Mouse (Mus musculus) lung, postnatal 10 days (tissue): ENCODE measurements at regions not wholly inside any gene's neighbourhood (a gene's known extent, or its start where the extent isn't known, plus 50 kb on each side); places are given as distances from the start of the nearest gene placed in this dataset.

ENCODE experiments used
- DNase-seq: peaks from one replicate; pipeline ENCODE4 v3.0.0; 2021

DNA sequence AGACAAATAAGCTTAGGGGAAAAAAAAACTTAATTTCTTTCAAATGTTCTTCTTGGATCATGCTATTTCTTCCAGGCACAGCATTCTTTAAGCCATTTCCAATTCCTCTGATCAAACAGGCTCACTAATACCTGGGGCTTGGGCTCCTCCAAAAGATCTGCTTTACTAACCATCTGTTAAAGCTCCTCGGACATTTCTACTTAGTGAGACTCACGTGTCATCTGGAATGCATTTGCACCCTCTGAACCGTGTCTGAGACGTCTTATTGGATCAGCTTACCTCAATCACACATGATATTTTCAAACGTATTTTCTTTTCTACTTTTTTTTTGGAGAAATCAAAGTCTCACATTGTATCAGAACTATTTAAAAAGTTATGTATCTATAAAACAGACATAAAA is 132.4 kb downstream of the Npr3 start:
- DNase-seq, result no peak

DNA sequence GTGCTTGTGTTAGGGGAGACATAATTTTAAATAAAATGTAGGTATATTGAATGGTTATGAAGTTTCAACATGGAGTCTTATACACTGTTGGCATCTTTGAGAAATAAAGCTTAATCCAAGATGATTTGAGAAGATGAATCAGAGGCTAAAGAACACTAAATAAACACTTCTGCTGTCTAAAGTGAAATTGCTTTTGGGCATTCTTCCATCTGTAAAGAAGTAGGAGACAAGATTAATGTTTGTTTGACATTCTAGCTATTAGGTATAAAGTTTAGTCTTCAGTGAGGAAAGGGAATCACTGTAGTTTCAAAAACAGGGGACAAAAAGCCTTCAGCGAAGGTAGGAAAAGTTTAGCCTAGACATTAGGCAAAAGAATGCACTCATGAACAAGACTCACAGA is 136.5 kb downstream of the Npr3 start:
- no peak for DNase-seq

DNA sequence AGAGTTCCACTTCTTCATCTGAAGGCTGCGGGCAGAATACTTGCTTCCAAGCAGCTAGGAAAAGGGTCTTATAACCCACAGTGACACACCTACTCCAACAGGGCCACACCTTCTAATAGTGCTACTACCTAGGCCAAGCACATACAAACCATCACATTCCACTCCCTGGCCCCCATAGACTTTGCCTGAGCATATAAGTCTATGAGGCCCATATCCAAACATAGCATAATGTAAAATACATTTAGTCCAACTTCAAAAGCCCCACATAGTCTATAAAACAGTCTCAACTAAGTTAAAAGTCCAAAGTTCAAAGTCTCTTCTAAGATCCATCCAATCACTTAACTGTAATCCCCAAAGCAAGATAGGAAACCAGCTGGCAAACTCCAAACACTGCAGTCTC is 149.1 kb downstream of the Npr3 start:
- no peak for DNase-seq

DNA sequence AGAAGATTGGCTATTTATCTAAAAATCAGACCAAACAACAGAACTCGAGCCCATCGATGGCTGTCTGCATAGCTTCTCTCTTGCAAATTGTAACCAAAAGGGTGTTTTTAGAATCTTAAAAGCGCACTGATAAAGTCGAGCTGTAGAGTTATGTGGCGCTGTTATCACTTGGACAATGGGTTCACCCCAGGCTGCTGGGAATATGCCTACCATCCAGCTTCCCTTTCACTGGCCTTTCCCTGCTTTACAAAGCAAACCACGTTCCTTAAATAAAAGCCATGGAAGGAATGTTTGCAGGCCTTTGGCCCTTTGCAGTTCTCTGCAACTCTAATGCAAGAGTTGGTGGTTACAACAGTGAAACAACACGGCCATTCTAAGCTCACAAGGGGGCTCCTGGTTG is 150.3 kb downstream of the Npr3 start:
- DNase-seq, result no peak

DNA sequence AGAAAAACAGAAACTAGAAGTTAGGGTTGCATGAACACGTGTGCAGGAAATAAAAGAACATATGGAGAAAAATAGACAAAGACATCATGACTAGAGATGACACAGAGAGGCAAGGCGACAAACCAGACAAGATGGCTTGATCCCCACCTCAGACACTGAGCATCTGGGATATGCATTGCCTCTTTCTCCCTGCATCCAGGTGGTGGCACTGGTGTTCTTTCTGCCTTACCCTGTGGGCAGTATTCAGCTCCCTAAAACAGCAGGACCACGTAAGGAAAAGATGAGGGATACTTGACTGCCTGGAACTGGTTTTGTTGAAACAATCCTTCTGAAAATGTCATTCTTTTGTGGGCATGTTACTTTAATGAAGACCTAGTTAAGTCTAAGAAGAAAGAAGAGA is 153.9 kb downstream of the Npr3 start:
- peak; percentile 82 for DNase-seq

DNA sequence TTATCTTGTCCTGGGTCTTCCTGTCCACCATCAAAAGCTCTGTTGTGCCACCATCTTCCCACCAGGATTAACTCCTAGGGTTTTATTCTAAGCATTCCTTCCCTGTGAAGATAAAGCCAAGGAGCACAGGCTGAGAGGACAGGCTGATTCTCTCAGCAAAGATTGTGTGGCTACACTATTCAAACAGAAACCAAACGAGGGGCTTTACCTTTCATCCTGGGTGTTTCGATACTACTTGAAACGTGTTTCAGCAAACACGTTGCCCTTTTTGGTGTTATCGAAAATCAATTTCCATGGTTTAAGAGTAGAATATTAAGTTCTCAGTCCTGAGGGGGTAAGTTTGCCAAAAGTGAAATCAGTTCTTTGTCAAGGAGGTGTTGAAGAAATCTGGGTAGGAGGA is 156.2 kb downstream of the Npr3 start:
- DNase-seq, result no peak

DNA sequence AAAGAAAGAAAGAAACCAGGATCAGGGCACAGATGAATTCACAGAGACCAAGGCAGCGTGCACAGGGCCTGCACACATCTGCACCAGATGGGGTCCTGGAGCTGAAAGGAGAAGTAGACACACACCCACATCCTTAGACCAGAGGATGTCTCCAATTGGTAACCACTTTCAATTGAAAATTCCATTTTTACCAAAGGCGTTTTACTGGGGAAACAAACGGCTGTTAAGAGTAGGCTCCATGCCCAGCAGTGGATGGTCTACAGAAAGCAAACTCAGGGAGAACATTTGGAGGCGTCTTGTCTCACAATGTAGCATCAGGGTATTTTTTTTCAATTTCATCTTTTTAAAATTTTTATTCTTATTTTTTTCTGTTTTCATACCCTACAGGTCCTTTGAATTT is 157.6 kb downstream of the Npr3 start:
- no peak for DNase-seq

DNA sequence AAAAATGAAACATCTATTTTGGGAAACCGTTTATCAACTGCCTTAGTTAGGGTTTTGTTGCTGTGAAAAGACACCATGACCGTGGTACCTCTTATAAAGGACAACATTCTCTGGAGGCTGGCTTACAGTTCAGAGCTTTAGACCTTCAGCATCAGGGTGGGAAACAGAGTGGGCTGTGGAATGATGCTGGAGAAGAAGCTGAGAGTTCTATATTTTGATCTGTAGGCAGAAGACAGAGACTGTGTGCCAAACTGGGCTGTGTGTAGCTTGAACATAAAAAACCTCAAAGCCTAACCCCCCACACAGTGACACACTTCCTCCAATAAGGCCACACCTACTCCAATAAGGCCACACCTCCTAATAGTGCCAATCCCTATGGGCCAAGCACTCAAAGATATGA is 158.8 kb downstream of the Npr3 start:
- DNase-seq, result no peak

DNA sequence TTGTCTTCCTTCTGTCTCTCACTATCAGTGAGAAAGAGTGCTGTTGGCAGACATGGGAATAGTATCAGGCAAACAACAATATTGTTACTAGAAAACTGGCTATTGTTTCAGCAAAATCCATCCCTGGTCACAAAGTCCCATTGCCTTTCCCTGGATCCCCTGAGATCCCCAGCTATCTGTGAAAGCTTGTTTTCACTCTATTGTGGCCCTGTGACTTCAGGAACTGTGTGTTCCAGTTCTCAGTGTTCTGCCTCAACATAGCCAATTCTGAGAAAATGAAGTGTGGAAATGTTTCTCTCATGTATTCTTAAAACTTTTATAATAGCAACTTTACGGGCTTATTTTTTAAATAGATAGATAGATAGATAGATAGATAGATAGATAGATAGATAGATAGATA is 160.3 kb downstream of the Npr3 start:
- DNase-seq, result no peak

DNA sequence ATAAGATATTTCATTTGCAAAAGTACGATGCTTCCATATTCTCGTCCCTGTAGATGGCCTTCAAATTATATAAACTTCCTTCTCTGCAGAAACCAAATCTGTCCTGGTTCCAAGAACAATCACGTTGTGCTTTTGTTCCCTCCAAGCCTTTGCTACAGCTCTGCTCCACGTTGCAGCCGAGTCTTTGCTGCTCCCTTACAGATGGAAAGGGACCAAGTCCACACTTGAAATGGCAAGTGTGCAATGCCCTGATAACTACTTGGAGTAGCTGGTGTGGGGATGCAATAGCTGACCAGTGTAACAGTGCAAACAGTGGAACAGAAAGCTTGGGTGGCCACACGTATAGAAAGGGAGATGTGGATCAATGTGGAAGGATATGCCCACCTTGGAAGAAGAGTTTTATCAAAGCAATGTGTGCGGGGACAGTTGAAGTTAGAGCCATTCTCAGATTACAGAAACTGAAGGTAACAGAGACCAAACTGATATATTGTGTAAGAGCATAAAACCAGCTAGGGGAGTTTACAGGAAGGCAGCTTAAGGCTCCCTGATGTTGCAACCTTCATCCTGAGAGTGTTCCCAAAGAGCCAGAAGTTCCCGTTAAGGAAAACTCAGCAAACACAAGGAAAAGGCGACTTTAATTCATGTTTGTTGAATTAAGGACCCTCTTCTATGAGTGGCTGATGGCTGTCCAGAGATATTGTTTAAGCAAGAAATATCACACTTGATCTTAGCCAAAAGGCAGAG is 161.3 kb downstream of the Npr3 start:
- DNase-seq, result peak; percentile 40

DNA sequence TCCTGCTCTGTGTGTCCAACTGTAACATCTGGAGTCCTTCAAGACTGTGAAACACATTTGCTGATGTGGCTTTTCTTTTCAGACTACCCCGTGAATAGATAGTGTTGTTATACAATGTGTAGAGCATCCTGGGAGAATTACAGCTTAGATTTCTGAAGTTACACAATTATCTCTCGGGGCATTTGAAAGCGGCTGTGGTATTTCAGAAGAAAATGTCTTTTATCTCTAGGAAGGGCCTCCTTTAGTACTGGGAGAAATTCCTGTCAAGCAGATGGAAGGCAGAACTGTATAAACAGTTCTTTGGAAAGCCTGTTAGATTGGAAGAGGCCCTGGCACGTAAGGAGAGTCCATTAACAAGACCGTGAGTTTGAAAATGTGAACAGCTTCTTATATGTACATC is 162.2 kb downstream of the Npr3 start:
- DNase-seq, result peak; percentile 15

DNA sequence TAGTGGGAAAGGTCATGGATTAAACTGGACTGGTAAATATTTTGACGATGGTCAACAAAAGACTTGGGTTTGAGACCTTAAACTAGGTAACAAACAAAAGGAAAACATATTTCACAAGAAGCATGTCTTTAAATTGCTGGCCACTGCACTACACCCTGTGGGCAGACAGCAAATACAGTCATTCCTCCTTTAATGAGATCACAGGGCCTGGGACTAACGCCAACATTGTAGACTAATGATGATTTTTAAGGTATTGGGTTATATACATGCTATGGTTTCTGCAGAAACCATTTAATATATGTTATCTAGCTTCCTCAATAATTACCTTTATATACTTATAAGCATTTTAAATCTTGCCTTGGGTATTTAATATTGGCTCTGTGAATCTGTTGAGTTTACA is 162.8 kb downstream of the Npr3 start:
- DNase-seq, result no peak

DNA sequence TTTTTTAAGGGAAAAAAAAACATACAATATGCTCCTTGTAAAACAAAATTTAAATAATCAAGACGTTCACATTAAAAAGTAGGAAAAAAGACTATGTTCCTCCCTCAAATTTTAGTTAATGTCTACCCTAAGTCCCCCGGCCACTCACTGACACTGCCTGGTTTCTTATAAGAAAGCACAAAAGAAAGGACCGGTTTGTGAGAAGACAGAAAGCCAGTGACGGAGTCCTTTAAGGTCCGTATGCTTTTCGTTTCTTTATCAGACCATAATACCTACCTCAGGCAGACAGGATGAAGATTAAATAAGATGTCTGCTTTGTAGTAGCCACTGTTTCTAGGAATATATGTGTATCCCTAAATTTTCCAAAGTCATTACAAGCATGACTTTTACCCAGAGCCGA is 164.3 kb downstream of the Npr3 start:
- no peak for DNase-seq

DNA sequence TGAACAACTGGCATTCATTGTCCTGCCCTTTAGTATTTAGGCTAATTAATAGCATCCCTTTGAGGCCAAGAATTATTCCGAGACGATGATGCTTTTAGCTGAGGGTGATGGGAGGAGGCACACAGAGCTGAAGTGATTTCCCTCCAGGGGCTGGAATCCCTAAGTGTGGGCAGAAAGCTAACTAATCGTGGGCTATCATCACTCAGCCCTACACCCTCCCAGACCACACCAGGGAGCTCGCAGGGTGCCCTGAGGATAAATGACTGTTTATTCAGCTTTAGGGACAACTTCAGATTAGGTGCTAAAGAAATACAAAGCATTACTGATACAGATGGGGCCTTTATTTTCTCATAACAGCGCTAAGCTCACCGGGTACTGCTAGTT is 164.7 kb downstream of the Npr3 start:
- peak; percentile 37 for DNase-seq

DNA sequence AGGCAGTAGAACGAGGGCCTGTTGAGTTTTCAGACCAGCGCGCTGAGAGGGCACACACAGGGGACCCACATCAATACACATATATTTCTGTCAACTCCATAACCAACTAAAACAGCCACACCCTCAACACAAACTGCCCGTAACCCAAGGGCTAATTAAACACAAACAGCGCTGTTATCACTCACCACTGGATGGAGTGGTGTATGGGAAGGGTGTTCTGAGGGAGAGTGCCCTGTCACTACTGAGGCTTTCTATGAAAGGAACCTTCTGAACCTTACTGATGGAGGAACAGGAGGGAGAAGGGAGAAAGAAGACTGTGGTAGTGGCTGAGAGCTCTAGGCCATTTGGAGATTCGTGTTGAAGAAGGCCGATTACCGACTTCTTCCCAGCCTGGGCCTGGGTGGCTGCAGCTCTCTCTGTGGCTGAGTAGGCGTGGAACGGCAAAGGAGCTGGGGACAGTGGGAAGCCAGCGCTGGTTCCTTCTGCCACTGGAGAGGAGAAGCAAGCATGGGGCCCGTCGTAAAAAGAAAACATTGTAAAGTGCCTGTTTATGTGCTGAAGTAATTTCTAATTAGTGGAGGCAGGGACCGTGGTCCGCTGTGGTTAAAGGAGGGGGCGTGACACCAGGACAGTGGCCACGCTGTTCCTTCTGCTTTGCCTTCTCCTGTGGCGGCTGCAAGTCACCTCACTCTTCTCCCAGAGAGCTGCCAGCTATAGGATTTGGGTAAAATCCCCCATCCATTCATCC is 165.3 kb downstream of the Npr3 start:
- DNase-seq, result no peak

DNA sequence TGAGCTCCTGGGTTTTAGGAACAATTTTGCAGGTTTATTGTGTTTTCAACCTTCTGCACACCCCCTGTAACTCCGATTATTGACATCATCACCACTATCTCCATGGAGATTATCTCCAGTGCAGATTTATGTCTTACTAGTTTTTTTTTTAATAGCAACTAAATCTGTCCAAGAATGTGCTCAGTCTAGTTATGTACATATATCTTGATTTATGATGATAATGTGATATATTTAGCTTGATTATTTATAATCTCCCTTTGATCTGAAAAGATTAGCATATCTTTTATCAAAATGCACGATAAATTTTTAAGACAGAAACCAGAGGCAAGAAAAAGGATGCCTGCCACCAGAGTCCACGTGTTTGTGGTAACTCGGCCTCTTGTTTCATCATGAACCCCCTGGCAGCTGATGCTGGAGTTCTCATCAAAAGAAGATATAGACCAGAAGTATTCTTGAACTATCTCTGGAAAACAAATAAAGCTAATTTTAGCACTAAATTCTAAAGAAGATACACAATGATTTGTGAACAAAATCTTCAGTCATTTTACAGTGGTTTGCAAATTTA is 169.6 kb downstream of the Npr3 start:
- no peak for DNase-seq

DNA sequence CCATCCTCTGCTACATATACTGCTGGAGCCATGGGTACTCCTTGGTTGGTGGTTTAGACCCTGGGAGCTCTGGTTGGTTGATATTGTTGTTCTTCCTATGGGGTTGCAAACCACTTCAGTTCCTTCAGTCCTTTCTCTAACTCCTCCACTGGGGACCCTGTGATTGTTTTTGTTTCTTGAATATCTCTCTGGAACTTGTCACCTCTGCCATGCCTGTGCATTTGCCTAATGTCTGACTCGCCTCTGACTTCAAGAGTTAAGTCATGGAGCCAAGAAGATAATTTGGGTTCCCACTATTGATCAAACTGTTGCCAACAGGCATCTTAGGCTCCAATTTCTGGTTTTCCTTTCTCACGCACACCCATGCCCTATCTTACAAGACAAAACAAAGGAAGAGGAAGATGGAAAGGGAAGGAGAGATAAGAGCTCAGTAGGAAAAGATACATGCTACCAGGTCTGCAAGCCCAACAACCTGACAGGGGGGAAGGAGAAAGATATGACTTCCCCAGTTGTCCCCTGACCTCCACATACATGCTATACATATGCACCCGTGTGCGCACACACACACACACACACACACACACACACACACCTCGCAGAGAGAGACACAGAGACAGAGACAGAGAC is 172.3 kb downstream of the Npr3 start:
- no peak for DNase-seq

DNA sequence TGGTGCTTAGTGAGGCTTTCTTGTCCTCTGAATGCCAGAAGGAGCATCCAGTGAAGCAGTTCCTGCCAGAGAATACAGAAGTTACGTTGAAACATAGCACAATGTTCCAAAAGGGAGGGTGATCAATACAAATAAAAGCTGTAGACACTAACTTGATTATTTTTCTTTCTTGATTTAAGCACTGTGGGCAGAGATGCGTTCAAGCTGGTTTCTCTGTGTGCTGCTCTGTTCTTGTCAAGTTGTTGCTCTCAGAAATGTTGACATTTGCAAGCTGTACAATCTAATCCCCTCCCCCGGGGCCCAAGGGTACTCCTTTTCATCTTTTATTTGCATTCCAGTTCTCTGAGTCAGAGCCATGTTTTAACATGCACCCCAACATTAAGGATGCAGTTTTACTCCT is 177.7 kb downstream of the Npr3 start:
- peak; percentile 58 for DNase-seq

DNA sequence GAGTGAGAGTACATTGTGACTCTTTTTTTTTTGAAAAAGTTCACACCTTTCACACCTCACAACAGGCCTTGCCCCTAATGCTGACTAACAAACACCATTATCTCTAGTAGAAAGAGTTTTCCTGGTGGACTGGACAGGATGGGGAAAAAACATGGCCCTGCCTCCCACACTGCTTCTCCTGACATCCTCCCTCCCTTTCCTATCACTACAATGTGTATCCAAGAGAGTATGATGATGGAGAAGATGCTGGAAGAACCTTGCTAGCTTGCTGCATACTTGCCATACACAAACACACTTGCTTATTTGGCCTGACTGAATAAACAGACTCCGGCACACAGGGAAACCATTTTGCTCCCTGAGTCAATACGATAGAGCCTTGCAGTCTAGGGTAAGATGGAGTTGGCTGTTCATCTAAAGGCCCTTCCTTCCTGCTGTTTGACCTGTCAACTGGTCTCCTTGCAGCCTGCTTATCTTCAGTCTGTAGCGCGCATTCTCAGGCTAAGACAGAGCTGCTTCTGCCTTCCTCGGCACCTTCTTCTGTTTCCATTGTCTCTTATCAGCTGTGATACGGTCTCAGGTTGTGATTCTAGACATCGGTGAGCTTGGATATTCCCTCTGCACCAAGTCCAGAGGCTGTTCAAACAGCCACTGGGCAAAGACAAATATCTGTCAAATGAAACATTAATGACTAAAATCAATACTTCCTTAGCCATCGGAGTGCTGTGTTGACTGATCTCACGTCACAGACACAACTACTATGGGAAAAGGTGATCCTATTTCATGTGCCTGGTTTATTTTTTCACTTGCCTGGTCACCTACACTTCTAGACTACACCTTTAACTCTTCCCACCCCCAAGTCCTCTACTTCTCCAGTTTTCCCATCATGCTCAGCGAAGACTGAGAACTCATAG is 181.2 kb downstream of the Npr3 start:
- no peak for DNase-seq

DNA sequence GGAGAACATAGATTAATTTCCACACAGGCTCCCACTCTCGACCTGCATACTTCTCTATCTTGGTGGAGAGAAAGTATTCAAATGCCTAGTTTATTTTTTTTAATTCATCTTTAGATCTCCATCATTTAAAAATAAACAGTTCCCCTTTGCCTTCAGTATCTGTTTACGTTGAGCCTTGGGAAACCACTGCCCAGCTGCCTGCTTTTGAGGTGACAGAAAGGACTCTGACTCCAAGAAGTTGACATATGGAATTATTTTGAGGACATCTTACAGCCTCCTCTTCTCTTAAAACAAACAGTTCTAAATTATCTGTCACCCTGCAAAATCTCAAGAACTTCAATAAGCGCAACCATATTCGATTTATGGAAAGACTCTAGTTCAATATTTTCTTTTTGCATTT is 186.4 kb downstream of the Npr3 start:
- no peak for DNase-seq

DNA sequence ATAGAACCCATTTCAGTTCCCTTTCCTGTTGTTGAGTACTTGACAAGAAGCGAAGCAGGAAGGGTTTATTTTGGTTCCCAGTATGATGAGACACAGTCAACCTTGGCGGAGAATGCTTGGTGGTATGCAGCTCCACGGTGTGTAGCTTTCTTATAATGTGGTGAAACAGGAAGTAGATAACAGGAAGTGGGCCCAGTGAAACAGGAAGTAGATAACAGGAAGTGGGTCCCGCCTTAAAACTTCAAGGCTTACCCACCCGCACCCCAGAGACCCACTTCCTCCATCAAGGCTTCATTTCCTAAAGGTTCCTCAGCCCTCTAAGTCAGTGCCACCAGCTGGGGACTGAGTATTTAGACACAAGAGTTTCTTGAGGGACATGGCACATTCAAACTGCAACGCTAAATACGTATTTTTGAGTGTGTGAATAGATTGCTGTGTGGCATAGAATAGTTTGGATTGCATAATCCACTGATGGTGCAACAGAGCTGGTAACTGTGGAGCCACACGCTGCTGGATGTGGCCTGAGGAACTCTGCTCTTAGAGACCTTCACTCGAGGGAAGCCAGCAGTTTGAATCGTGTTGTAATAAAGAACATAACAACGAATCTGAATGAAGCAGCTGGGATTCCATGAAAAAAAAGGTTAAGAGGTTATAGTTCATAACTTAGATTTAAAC is 190.8 kb downstream of the Npr3 start:
- no peak for DNase-seq
